Mouse (Mus musculus): Measurements from ENCODE around the gene Ttc38. TPM values are rescaled to one million over a fixed set of nuclear protein-coding genes. Genes with fewer than 3 reads are reported as not detected.

Ttc38 gene
- total and polyA plus RNA-seq, 2 experiments from 2014 or later, result 2.0 to 5.4 TPM

DNA sequence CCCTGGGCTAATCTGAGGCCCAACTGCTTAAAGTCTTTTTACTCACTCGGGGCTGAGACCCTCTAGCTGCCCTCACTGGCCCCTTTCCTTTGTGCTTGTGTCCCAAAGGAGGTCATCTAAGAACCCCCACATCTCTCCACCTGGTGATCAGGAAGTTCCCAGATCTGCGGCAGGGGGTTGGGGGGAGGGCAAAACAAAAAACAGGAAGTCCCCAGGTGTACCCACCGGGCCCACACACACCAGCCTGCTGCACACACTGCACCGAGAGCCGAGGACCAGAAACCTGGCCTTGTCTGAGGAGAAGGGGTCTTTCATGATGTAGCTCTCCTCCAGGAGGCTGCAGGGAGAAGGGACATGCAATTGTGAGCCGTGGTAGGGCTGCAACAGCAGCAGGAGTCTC lies 24.1 kb upstream of the Ttc38 start:
- no peaks in the 10 kb centered on the region for H3K9me3 ChIP-seq (ENCODE audit: low read length)
- no peak overlapping the region for H3K4me3 ChIP-seq (ENCODE audit: low read length)
- no peaks in the 10 kb centered on the region for H3K4me1 ChIP-seq (ENCODE audit: insufficient read depth, low read length)
- no peak for TF ChIP-seq CTCF (IDR thresholded peaks at IDR 0.05; ENCODE audit: low read depth)
- H3K36me3 ChIP-seq (ENCODE audit: insufficient read depth, low read length), result no peaks in the 10 kb centered on the region
- H3K9ac ChIP-seq (replicated peaks; ENCODE audit: low read length), result no peak overlapping the region
- no peak overlapping the region for H3K27ac ChIP-seq
- WGBS, result 77% methylated on average over 6 of the region's 6 CpGs
- ATAC-seq, result no peak
- no peaks in the 10 kb centered on the region for H3K27me3 ChIP-seq (ENCODE audit: insufficient read depth, low read length)
- no peak for DNase-seq (ENCODE audit: low spot score)
- no peak overlapping the region for H3K4me2 ChIP-seq (ENCODE audit: low read depth, low read length)

DNA sequence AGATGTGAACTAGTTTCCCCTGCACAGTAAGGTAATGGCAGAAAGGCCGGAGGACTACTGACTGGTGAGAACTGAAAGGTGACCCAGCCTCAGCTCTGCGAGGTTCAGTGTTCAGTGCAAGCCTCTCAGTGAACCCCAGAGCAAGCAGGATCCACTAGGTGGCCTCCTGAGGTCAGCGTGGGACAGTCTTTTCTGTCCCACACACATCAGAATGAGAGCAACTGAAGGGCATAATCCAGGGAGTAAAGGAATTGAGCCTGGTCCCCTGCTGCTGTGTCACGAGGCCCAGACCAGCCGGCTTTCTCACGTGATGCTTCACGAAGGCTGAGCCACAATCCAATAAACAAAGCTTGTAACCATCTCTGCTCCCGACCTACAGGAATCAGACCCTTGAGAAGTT lies 23.7 kb upstream of the Ttc38 start:
- Histone ChIP-seq H3K4me1 (ENCODE audit: insufficient read depth, low read length) (no peaks in the 10 kb centered on the region), H3K4me3 (ENCODE audit: low read length) (no peak overlapping the region), H3K27me3 (ENCODE audit: insufficient read depth, low read length) (no peaks in the 10 kb centered on the region), H3K9me3 (ENCODE audit: low read length) (no peaks in the 10 kb centered on the region), H3K9ac (replicated peaks; ENCODE audit: low read length) (no peak overlapping the region), H3K36me3 (ENCODE audit: insufficient read depth, low read length) (no peaks in the 10 kb centered on the region), H3K27ac (no peak overlapping the region), H3K4me2 (ENCODE audit: low read depth, low read length) (no peak overlapping the region)
- ATAC-seq (no peak), DNase-seq (ENCODE audit: low spot score) (no peak)
- TF ChIP-seq CTCF (IDR thresholded peaks at IDR 0.05; ENCODE audit: low read depth), result no peak
- WGBS, result 46% methylated on average over 8 of the region's 8 CpGs

DNA sequence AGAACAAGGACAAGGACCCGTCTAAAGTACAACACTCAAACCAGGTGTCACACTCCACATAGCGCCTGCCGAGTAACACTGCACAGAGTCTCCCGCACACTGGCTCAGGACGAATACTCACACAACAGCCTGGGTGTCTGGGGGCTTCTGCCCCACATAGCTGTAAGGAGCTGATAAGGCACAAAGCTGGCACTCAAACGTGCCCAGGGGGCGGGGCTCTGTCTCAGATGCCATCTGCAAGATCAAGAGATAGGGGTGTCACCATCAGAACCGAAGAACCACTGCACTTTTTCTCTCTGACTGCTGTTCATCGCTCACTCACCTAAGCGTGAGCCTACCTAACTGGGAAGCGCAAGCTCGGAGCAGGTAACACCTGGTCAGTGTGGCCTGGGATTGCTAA lies 23.0 kb upstream of the Ttc38 start:
- Histone ChIP-seq H3K36me3 (ENCODE audit: insufficient read depth, low read length) (no peaks in the 10 kb centered on the region), H3K4me3 (ENCODE audit: low read length) (no peak overlapping the region), H3K9ac (replicated peaks; ENCODE audit: low read length) (no peak overlapping the region), H3K9me3 (ENCODE audit: low read length) (no peaks in the 10 kb centered on the region), H3K27ac (no peak overlapping the region), H3K27me3 (ENCODE audit: insufficient read depth, low read length) (no peaks in the 10 kb centered on the region), H3K4me2 (ENCODE audit: low read depth, low read length) (no peak overlapping the region), H3K4me1 (ENCODE audit: insufficient read depth, low read length) (no peaks in the 10 kb centered on the region)
- ATAC-seq, result no peak
- no peak for TF ChIP-seq CTCF (IDR thresholded peaks at IDR 0.05; ENCODE audit: low read depth)
- DNase-seq (ENCODE audit: low spot score), result no peak
- WGBS, result 88% methylated on average over 12 of the region's 12 CpGs

DNA sequence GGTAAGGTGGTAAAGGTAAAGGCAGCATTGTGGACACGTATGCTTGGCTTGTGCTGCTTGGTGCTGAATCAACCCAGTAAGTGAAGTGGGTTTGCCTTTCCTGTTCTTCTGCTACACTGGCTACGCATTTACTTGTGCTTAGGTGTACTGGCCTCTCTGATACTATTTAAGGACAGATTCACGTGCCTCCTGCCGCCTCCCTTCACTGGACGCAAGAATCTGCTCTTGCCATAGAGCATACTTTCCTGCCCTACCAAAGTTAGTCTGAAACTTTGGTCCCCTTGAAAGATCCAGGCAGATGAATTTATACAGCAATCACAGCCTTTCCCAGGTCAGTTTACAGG lies 21.7 kb upstream of the Ttc38 start:
- H3K4me3 ChIP-seq (ENCODE audit: low read length), result peak overlapping the region; percentile 69
- no peaks in the 10 kb centered on the region for H3K9me3 ChIP-seq (ENCODE audit: low read length)
- DNase-seq (ENCODE audit: low spot score) (no peak), ATAC-seq (no peak)
- no peaks in the 10 kb centered on the region for H3K27me3 ChIP-seq (ENCODE audit: insufficient read depth, low read length)
- no peaks in the 10 kb centered on the region for H3K36me3 ChIP-seq (ENCODE audit: insufficient read depth, low read length)
- peak overlapping the region; percentile 42; the same call in 1 of the 2 replicates for H3K27ac ChIP-seq
- TF ChIP-seq CTCF (IDR thresholded peaks at IDR 0.05; ENCODE audit: low read depth), result no peak
- 80% methylated on average over 5 of the region's 5 CpGs for WGBS
- no peaks in the 10 kb centered on the region for H3K4me1 ChIP-seq (ENCODE audit: insufficient read depth, low read length)
- no peak overlapping the region for H3K9ac ChIP-seq (replicated peaks; ENCODE audit: low read length)
- H3K4me2 ChIP-seq (ENCODE audit: low read depth, low read length), result peak overlapping the region; percentile 81

DNA sequence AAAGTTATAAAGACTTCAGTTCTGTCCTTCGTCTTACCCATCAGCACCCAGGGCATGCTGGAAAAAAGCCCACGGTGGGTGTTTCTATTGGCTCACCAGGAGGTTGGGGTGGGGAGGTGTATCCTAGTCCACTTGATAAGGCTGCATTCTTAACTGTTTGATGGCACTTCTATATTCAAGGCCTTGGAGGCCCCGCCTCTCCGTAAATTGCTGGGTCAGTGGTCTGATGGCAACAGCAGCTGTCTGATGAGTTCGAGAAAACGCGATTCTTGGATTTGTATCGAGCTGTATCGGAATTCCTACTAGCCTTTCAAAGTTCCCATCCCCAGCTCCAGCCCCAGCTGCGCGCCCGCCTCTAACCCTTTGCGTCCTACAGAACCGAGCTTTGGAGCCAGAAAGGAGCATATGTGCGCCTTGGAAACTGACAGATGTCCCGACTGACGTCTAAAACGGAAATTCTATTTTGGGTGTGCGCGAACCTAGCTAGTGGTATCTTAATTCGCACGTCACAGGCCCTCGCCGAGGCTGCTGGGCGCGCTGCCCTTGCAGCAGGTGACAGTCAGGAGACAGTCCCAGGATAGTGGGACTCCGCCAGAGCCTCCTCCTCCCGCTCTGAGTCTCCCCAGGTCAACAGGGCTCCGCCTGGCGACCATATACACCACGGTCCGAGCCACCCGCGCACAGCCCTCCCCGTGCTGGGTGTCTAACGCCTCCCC lies 21.1 kb upstream of the Ttc38 start:
- peak; percentile 67 for DNase-seq (ENCODE audit: low spot score)
- H3K4me3 ChIP-seq (ENCODE audit: low read length), result peak overlapping the region; percentile 69
- TF ChIP-seq CTCF (IDR thresholded peaks at IDR 0.05; ENCODE audit: low read depth), result peak; percentile 45
- WGBS, result 4% methylated on average over 32 of the region's 36 CpGs
- no peaks in the 10 kb centered on the region for H3K9me3 ChIP-seq (ENCODE audit: low read length)
- H3K27me3 ChIP-seq (ENCODE audit: insufficient read depth, low read length), result no peaks in the 10 kb centered on the region
- ATAC-seq, result peak; percentile 86
- no peaks in the 10 kb centered on the region for H3K36me3 ChIP-seq (ENCODE audit: insufficient read depth, low read length)
- peak overlapping the region; percentile 78 for H3K9ac ChIP-seq (replicated peaks; ENCODE audit: low read length)
- H3K4me1 ChIP-seq (ENCODE audit: insufficient read depth, low read length), result no peaks in the 10 kb centered on the region
- peak overlapping the region; percentile 81 for H3K4me2 ChIP-seq (ENCODE audit: low read depth, low read length)
- peak overlapping the region; percentile 96 for H3K27ac ChIP-seq

DNA sequence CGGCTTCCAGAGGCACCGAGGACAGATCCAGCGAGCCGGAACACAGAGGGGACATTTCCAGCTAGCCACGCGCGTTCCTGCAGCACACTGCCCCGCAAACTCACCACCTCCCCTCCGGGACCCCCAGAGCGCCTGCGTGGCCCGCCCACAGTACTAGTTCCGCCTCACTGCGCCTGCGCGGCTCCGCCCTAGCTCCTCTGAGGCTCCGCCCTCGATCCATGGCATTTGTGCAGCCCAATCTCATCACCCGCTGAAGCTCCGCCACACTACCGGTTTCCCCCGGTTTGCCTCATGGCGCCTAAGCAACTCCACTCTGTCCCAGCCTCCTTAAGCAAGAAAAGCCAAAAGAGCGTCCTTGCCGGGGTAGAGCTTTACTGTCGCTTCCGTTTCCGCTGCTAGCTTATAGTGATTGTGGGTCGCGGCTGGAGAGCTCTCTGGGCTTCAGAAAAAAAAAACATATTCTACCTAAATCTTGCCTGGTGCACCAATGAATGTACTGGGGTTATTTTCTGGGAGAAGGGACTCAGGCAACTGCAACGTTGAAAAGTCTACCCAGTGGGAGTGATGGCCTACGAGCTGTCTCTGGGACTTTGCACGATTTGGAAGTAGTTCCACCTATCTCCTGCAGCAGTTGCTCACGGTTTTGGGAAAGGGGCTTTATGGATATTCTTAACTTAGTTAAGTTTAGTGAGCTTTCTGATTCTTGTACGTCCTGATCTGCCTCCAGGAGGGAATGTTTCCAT lies 20.4 kb upstream of the Ttc38 start, which contains the start of gene Cdpf1:
TSS of gene Cdpf1 (minus strand) at position 163 of the 743 bp plus-strand sequence.
- ATAC-seq (peak; percentile 98), DNase-seq (ENCODE audit: low spot score) (peak; percentile 99)
- Histone ChIP-seq H3K4me3 (ENCODE audit: low read length) (peak within 1 kb of the TSS; percentile 69), H3K27ac (peak within 1 kb of the TSS; percentile 96), H3K4me1 (ENCODE audit: insufficient read depth, low read length) (no peaks in the 10 kb centered on the region), H3K36me3 (ENCODE audit: insufficient read depth, low read length) (no peaks in the 10 kb centered on the region), H3K9me3 (ENCODE audit: low read length) (no peaks in the 10 kb centered on the region), H3K9ac (replicated peaks; ENCODE audit: low read length) (peak within 1 kb of the TSS; percentile 78), H3K4me2 (ENCODE audit: low read depth, low read length) (peak within 1 kb of the TSS; percentile 81), H3K27me3 (ENCODE audit: insufficient read depth, low read length) (no peaks in the 10 kb centered on the region)
- 1% methylated on average over 36 of the region's 36 CpGs for WGBS
- TF ChIP-seq CTCF (IDR thresholded peaks at IDR 0.05; ENCODE audit: low read depth), result no peak

DNA sequence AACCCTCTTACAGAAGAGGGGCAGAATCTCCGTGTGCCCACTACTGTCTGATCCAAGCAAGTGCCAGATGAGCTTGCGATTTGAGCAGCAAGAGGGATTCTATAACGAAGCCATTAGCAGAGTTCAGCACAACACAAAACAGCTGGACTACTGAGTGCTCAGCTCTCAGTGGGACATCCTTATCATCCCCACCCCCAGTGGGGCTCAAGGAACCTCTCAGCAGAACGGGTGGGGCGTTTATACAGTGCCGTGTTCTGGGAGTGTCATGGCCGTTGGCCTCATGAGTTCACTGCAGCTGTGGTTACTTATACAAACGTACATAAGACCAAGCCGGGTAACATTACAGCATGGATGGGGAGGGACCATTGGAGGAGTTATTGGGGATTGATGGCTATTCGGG lies 18.7 kb upstream of the Ttc38 start:
- H3K36me3 ChIP-seq (ENCODE audit: insufficient read depth, low read length), result no peaks in the 10 kb centered on the region
- no peak overlapping the region for H3K4me2 ChIP-seq (ENCODE audit: low read depth, low read length)
- TF ChIP-seq CTCF (IDR thresholded peaks at IDR 0.05; ENCODE audit: low read depth), result no peak
- no peak overlapping the region for H3K4me3 ChIP-seq (ENCODE audit: low read length)
- H3K9ac ChIP-seq (replicated peaks; ENCODE audit: low read length), result no peak overlapping the region
- H3K27ac ChIP-seq, result no peak overlapping the region
- no peaks in the 10 kb centered on the region for H3K4me1 ChIP-seq (ENCODE audit: insufficient read depth, low read length)
- no peak for DNase-seq (ENCODE audit: low spot score)
- ATAC-seq, result no peak
- no peaks in the 10 kb centered on the region for H3K27me3 ChIP-seq (ENCODE audit: insufficient read depth, low read length)
- WGBS, result 69% methylated on average over 10 of the region's 10 CpGs
- 0 out of 2 replicates have a peak, but pooled peaks cover 6% of the 10 kb centered on the region for H3K9me3 ChIP-seq (ENCODE audit: low read length)
